Mouse (Mus musculus) limb, embryonic 11.5 days (tissue): ENCODE data around the gene Lrrc51. TPM values are rescaled to one million over a fixed set of nuclear protein-coding genes. Genes with fewer than 3 reads are reported as not detected.
A peak's percentile ranks its signal among the peaks of the same experiment; 100 is the strongest.

ENCODE experiments used
- ATAC-seq: fragments of 200-750 bp; cut with Nextera tagmentation; 2 replicates; pipeline ENCODE4 v1.8.0; 2017; ENCODE audit warnings: low read depth; ENCODE audit not compliant: insufficient number of reproducible peaks, low FRiP score, low TSS enrichment
- DNase-seq: peaks from one replicate; pipeline ENCODE4 v3.0.0-alpha.2; 2015; ENCODE audit warnings: low spot score
- H3K27ac ChIP-seq: fragments of 300-500 bp; sonication (generic); replicated peaks from 2 replicates; pipeline ENCODE4 v1.5.1; 2014; ENCODE audit warnings: low read depth, mild to moderate bottlenecking, low read length
- H3K27me3 ChIP-seq: fragments of 300-500 bp; sonication (generic); 2 replicates; pipeline ENCODE4 v1.6.1; 2014; ENCODE audit warnings: mild to moderate bottlenecking, low read length, mixed read lengths; ENCODE audit not compliant: control insufficient read depth, insufficient read depth
- H3K36me3 ChIP-seq: fragments of 300-500 bp; sonication (generic); 2 replicates; pipeline ENCODE4 v1.6.1; 2014; ENCODE audit warnings: mild to moderate bottlenecking, low read length, moderate library complexity, mixed read lengths; ENCODE audit not compliant: control insufficient read depth, insufficient read depth
- H3K4me1 ChIP-seq: fragments of 300-500 bp; sonication (generic); 2 replicates; pipeline ENCODE4 v1.6.1; 2014; ENCODE audit warnings: low read length, mixed read lengths; ENCODE audit not compliant: control insufficient read depth, insufficient read depth
- H3K4me2 ChIP-seq: fragments of 300-500 bp; sonication (generic); 2 replicates; pipeline ENCODE4 v1.6.1; 2014; ENCODE audit warnings: low read depth, mild to moderate bottlenecking, moderate library complexity; ENCODE audit not compliant: severe bottlenecking
- H3K4me3 ChIP-seq: fragments of 300-500 bp; sonication (generic); 2 replicates; pipeline ENCODE4 v1.5.1; 2014; ENCODE audit warnings: low read depth, low read length
- H3K9ac ChIP-seq: fragments of 300-500 bp; sonication (generic); 2 replicates; pipeline ENCODE4 v1.6.1; 2014; ENCODE audit warnings: mild to moderate bottlenecking, low read length
- H3K9me3 ChIP-seq: fragments of 300-500 bp; sonication (generic); 2 replicates; pipeline ENCODE4 v1.6.1; 2016; ENCODE audit warnings: low read length; ENCODE audit not compliant: control insufficient read depth
- WGBS: fragments of 180-500 bp; shearing (Covaris S2); extraction: QIAGEN DNeasy Blood & Tissue Kit; methylation state at CpG from one replicate; pipeline ENCODE4 v1.1.7; 2014; 5-methylcytosine and 5-hydroxymethylcytosine counted together
- polyA plus RNA-seq: library from polyadenylated mRNA; unstranded; fragments of >200 nt; fragmentation: Nextera tagmentation; extraction: Ambion mirVana; gene quantifications from 2 replicates; pipeline ENCODE4 v1.2.1, GENCODE M21; 2014

The Lrrc51 gene
- 13.2 TPM in 2 replicates for polyA plus RNA-seq

DNA sequence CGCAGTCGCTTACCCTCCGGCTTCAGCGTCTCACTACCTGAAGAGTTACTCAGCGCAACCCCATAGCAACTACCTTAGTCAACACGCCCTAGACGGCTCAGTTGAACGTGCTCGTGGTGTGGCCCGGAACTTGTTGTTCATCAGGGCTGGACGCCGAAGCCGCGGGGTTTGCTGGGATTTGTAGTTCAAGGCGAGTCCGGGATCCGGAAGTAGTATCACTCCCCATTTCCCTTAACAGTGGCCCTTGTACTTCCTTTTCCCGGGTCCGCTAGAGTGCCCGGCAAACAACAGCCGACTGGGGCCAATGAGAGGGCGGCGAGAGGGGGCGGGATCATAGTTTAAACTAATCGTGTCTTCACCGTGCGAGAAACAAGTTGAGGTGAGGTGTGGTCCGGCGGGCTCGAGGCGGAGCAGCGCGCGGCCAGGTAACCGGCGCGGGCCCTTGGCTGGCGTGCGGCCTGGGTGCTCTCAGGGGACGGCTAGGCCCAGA is at the start of gene Lrrc51, which contains the start of gene Numa1:
TSS of gene Lrrc51 (minus strand) at position 145 of the 490 bp plus-strand sequence.
TSS of gene Numa1 (plus strand) at position 361 of the 490 bp plus-strand sequence.
- no peaks in the 10 kb centered on the region; the same call in 1 of the 2 replicates for H3K36me3 ChIP-seq
- peak within 1 kb of the TSS; percentile 77 for H3K9ac ChIP-seq
- no peaks in the 10 kb centered on the region; the same call in 1 of the 2 replicates for H3K4me1 ChIP-seq
- no peaks in the 10 kb centered on the region for H3K9me3 ChIP-seq
- no peaks in the 10 kb centered on the region for H3K27me3 ChIP-seq
- under 1% methylated on average over 40 of the region's 40 CpGs for WGBS
- peak; percentile 98 for DNase-seq
- peak; percentile 98 for ATAC-seq
- H3K4me2 ChIP-seq, result peak within 1 kb of the TSS; percentile 57
- peak within 1 kb of the TSS; percentile 38; the same call in 1 of the 2 replicates for H3K27ac ChIP-seq
- H3K4me3 ChIP-seq, result peak within 1 kb of the TSS; percentile 68

DNA sequence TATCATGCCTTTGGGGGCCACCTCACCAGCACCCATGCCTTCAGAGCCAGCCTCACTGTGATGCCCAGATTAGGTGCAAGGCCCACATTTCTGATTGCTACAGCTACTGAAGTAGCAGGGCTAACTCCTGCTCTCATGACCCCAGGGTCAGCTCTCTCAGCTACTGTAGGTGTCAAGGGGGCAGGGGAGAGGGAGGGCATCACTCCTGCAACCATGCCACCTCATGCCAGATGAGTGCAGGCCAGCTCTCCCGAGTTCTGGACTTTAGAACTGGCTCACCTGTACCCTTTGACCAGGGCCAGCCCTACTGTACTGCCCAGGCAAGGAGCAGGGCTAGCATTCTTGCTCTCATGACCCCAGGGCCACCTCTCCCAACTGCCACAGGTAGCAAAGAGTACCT is 49.0 kb upstream of the Lrrc51 start:
- Histone ChIP-seq H3K9me3 (no peaks in the 10 kb centered on the region), H3K4me1 (no peaks in the 10 kb centered on the region), H3K36me3 (peaks cover 6% of the 10 kb centered on the region; the same call in 1 of the 2 replicates), H3K4me3 (no peak overlapping the region), H3K27ac (no peak overlapping the region), H3K27me3 (no peaks in the 10 kb centered on the region), H3K4me2 (no peak overlapping the region), H3K9ac (no peak overlapping the region)
- WGBS, result 68% methylated on average over 1 of the region's 1 CpGs
- ATAC-seq (no peak), DNase-seq (no peak)

DNA sequence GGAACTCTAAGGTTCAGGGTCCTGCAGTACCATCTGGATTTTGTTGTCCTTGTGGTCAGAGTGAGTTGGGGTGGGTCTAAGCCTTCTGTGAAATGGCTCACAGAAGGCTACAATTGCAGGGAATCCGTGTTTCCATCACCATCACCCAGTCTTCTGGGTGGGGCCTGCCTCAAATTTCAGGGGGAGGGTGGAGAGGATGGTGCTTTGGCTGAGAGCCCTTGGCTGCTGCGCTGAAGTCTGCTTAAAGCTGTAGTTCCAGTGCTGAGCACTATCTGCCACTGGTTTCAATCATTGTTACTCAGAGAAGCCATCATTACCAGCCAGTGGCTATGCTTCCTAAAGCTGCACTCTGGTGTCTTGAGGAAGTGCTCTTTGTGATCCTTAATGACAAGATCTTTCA is 40.8 kb upstream of the Lrrc51 start:
- Histone ChIP-seq H3K27ac (no peak overlapping the region; the same call in 1 of the 2 replicates), H3K4me1 (peaks cover 26% of the 10 kb centered on the region), H3K36me3 (no peaks in the 10 kb centered on the region; the same call in 1 of the 2 replicates), H3K4me2 (no peak overlapping the region), H3K27me3 (no peaks in the 10 kb centered on the region), H3K9ac (no peak overlapping the region), H3K4me3 (no peak overlapping the region), H3K9me3 (no peaks in the 10 kb centered on the region)
- 16% methylated on average over 2 of the region's 2 CpGs for WGBS
- DNase-seq, result no peak
- no peak for ATAC-seq

DNA sequence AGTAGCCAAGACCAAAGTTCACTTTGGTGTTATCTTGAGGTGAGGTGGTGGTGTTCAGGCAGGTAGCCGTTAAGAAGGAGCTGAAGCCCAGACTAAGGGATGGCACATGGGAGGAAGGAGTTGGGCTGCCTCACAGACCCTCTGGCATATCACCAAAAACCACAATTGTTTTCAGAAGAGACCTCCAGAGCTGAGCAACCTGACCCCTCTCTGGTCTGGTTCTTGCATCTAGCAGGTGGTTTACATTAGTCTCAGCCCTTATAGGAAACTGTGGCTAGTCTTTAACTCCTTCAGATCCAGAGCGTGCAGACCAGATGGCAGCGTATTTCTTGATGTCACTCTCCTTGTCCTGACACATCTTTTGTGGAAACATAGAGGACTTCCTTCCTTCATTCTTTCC is 40.0 kb upstream of the Lrrc51 start:
- 9% methylated on average over 3 of the region's 3 CpGs for WGBS
- Histone ChIP-seq H3K4me2 (peak overlapping the region; percentile 39), H3K9me3 (no peaks in the 10 kb centered on the region), H3K36me3 (no peaks in the 10 kb centered on the region; the same call in 1 of the 2 replicates), H3K9ac (no peak overlapping the region), H3K4me1 (peaks cover 30% of the 10 kb centered on the region), H3K4me3 (no peak overlapping the region), H3K27me3 (no peaks in the 10 kb centered on the region), H3K27ac (peak overlapping the region; percentile 79)
- DNase-seq (peak; percentile 62), ATAC-seq (peak; percentile 29; the same call in 1 of the 2 replicates)

DNA sequence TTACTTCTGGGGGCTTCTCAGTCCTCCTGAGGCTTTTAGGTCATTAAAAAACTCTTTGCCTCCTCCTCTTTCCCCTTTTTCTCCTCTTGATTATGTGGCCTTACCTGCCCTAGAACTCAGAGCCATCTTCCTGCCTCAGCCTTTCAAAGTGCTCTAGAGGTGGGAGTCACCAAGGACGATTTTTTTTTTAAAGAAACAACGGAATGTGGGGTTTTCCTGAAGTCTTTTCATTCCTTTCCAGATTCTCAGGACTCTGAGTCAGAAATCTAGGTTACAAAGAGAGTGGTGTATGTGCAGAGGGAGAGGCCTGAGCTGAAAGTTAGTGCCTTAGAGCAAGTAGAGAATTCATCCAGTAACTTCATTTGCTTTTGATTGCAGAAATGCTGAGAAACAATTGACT is 38.0 kb upstream of the Lrrc51 start:
- Histone ChIP-seq H3K4me2 (peak overlapping the region; percentile 71), H3K9me3 (no peaks in the 10 kb centered on the region), H3K36me3 (no peaks in the 10 kb centered on the region), H3K27ac (peak overlapping the region; percentile 100), H3K4me1 (peaks cover 32% of the 10 kb centered on the region), H3K4me3 (peak overlapping the region; percentile 79), H3K27me3 (no peaks in the 10 kb centered on the region), H3K9ac (peak overlapping the region; percentile 92)
- ATAC-seq, result no peak
- WGBS, result 57% methylated on average over 2 of the region's 2 CpGs
- DNase-seq, result no peak

DNA sequence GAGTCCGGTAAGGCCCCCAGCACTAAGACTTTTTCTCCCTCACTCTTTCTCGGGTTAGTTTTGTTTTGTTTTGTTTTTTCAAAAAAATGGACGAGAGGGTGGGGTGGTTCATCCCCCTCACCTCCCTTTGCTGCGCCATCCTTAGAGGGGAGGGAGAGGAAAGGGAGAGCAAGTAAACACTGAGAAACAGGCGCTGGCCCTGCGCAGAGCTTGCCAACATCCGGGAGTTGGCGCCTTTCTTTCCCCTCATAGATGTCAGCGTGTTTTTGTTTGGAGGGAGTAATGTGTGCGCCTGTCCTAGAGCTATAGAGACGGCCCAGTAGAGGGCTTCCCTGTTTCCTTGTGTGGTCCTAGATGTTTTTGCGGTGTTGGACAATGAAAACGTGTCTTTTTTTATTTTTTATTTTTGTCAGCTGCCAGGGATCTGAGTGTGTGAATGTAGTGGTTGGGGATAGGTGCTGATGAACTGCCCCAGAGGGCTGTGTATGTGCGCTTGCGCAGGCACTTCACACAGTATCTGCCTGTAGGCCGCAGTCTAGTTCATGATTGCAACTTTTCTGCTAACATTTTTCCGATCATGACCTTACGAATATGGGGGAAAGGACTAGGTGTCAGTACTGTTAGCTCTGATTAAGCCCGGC is 37.2 kb upstream of the Lrrc51 start:
- H3K4me3 ChIP-seq, result peak overlapping the region; percentile 79
- DNase-seq (peak; percentile 73), ATAC-seq (peak; percentile 32; the same call in 1 of the 2 replicates)
- peaks cover 32% of the 10 kb centered on the region for H3K4me1 ChIP-seq
- H3K4me2 ChIP-seq, result peak overlapping the region; percentile 71
- no peaks in the 10 kb centered on the region for H3K27me3 ChIP-seq
- H3K9me3 ChIP-seq, result no peaks in the 10 kb centered on the region
- no peaks in the 10 kb centered on the region for H3K36me3 ChIP-seq
- peak overlapping the region; percentile 100 for H3K27ac ChIP-seq
- 10% methylated on average over 19 of the region's 19 CpGs for WGBS
- H3K9ac ChIP-seq, result peak overlapping the region; percentile 92

DNA sequence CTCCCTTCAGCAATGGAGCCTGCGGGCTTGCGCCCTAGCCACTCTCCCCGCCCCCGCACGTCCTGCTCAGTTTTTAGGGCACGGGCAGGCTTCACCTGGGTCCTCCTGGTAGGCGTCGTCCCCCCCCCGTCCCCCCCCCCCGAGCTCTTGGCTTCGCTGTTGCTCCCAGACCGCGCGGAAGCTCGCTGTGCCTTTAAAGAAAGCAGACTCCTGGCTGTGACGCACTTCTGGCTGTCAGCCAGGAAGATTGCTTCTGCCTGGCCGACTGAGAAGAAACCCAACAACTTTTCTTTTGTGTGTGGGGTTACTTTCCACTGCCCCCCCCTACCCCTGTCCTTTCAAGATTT is 36.7 kb upstream of the Lrrc51 start:
- no peaks in the 10 kb centered on the region for H3K36me3 ChIP-seq
- H3K4me1 ChIP-seq, result peaks cover 32% of the 10 kb centered on the region
- peak overlapping the region; percentile 79 for H3K4me3 ChIP-seq
- peak; percentile 86 for DNase-seq
- peak overlapping the region; percentile 100 for H3K27ac ChIP-seq
- H3K9ac ChIP-seq, result peak overlapping the region; percentile 92
- 0% methylated on average over 7 of the region's 17 CpGs for WGBS
- H3K9me3 ChIP-seq, result no peaks in the 10 kb centered on the region
- H3K27me3 ChIP-seq, result no peaks in the 10 kb centered on the region
- ATAC-seq, result no peak
- peak overlapping the region; percentile 71 for H3K4me2 ChIP-seq

DNA sequence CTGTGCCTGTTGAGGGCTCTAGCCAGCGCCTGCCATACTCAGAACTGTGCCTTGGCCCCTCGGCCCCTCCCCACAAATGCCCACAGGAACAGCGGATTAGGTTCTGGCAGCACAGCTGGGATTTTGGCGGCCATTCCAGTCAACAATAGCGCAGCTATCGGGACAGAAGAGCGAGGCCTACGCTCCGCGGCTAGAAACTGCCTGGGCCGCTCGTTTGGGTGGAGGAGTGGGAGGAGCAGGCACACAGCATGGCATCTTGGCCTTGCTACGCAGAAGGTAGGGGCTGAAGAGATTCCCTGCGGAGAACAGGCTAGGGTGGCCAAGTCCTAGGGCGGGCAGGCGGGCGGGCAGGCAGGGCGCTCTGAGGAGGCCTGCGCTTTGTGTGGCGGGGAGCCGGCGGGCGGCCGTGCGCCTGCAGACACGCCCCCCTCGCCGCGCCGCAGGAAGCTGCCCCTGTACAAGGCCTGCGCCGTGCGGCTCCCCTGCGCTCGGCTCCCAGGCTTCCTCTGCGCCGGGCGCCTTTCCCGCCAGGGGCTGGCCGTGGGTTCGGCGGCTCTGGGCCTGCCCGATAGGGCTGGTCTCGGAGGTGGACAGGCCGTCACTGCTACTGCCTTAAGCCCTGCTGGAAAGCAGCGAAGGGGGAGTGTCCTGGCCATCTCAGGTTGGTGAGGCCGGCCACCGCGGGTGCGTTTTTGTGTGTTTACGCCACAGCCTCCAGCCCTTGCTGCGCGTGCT is 36.2 kb upstream of the Lrrc51 start:
- Histone ChIP-seq H3K4me3 (peak overlapping the region; percentile 79), H3K36me3 (no peaks in the 10 kb centered on the region), H3K9me3 (no peaks in the 10 kb centered on the region), H3K9ac (peak overlapping the region; percentile 92), H3K4me2 (peak overlapping the region; percentile 71), H3K27me3 (no peaks in the 10 kb centered on the region), H3K4me1 (peaks cover 28% of the 10 kb centered on the region), H3K27ac (peak overlapping the region; percentile 100)
- under 1% methylated on average over 46 of the region's 53 CpGs for WGBS
- DNase-seq, result peak; percentile 85
- peak; percentile 91 for ATAC-seq
